Mouse (Mus musculus) G1E (cell line): ENCODE measurements around the gene Ptpn3.

ENCODE experiments used
- CTCF ChIP-seq: IDR thresholded peaks from 2 replicates; pipeline ENCODE4 v1.5.1; 2012; ENCODE audit warnings: low read depth, low read length, inconsistent platforms, mixed read lengths
- GATA1 ChIP-seq: IDR thresholded peaks from 2 replicates; pipeline ENCODE4 v1.6.1; 2012; ENCODE audit warnings: borderline replicate concordance, low read length, inconsistent platforms, mixed read lengths
- TAL1 ChIP-seq: conservative IDR thresholded peaks from 2 replicates; pipeline ENCODE4 v1.6.1; 2012; ENCODE audit warnings: low read depth, low read length, inconsistent platforms, mixed read lengths

DNA sequence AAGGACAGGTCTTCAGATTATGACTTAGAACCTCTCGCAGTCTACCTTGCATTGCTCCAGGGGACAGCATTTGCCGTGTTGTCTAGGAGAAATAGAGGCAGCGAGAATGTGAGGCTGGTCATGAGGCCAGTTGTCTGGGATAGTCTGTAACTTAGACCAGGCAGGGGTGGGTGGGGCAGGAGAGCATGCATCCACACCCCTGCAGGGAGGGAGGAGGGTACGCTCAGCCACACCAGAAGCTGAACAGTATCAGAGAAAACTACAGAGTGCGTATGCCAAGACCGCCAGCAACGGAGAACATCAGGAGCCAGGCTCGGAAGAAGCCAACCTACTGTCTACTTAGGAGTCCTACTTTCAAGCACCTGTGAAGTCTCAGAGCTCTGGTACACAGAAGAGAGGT lies 116.2 kb downstream of the Ptpn3 start:
- TF ChIP-seq CTCF, result no peak
- no peak for TF ChIP-seq GATA1
- TF ChIP-seq TAL1, result no peak
